Mouse (Mus musculus) CD4-positive, CD25-positive, alpha-beta regulatory T cell, adult 4 months (primary cell): ENCODE data around the gene Vmn2r66. TPM values are rescaled to one million over a fixed set of nuclear protein-coding genes. Genes with fewer than 3 reads are reported as not detected.

Experiments
- ATAC-seq: one replicate; pipeline ENCODE4 v1.8.0; 2017
- polyA plus RNA-seq, 2 experiments: library from polyadenylated mRNA; unstranded; fragments of 100-300 nt; shearing (Covaris generic); gene quantifications; one replicate each; pipeline ENCODE4 v1.2.1; 2017

The Vmn2r66 gene
- polyA plus RNA-seq: not detected

DNA sequence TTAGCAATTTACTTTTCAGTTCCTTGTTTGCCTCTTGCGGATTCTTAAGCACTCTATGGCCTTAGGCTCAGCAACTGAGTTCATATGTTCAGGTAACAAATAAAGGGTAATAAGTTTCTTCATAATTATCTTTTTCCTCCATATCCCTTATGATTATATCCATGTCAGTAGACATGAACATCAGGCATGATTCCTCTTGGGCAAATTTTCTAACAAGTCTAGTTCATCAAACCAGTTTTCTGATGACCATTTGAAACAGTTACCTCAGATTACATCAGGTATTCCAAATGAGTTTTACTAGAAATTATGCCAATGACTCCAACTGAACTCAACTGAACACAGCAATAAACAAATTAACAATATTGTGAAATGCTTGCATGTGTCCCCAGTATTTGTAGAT, at the start of gene Vmn2r66:
TSS of gene Vmn2r66 (minus strand) at position 101 of the 400 bp plus-strand sequence.
- ATAC-seq: no peak

DNA sequence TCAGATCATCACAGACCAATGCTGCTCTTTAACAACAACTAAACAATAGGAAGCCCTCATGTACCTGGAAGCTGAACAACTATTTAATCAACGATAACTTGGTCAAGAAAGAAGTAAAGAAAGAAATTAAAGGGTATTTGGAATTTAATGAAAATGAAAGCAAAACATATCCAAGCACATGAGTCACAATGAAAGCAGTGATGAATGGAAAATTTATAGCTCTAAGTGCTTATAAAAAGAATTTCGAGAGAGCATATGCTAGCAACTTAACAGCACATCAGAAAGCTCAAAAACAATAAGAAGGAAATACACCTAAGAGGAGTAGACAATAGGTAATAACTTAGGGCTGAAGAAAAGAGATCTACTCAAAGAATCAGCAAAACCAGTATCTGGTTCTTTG, 15.4 kb downstream of the Vmn2r66 start:
- no peak for ATAC-seq

DNA sequence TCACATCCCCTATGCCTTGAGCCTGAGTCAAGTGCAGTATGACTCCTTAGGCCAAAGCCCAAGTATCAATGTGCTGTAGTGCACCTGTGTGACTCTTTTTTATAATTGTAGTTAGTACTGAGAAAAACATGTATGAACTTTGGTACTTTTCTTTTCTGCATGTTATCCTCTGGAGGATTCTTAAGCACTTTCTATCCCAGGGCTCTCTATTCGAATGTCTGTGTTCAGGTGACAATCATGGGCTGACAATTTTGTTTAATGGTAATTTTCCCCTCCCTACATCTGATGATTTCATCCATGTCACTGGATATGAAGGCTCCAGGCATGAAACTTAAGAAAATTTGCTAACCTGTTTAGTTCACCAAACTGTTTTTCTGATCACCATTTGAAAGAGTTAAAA, 48.1 kb downstream of the Vmn2r66 start, which contains the start of gene Vmn2r65:
TSS of gene Vmn2r65 (minus strand) at position 101 of the 400 bp plus-strand sequence.
- no peak for ATAC-seq

Other genes starting within 250 kb of the Vmn2r66 start
- not detected for gene Olfr291, start 158.7 kb downstream of the Vmn2r66 start, polyA plus RNA-seq
- gene Vmn2r65, start 48.2 kb downstream of the Vmn2r66 start, polyA plus RNA-seq: not detected
- not detected for gene Vmn2r67, start 143.7 kb upstream of the Vmn2r66 start, polyA plus RNA-seq
- not detected for gene Vmn2r68, start 225.5 kb upstream of the Vmn2r66 start, polyA plus RNA-seq